Mouse (Mus musculus): Measurements from ENCODE around the gene Rassf8.

The Rassf8 gene

DNA sequence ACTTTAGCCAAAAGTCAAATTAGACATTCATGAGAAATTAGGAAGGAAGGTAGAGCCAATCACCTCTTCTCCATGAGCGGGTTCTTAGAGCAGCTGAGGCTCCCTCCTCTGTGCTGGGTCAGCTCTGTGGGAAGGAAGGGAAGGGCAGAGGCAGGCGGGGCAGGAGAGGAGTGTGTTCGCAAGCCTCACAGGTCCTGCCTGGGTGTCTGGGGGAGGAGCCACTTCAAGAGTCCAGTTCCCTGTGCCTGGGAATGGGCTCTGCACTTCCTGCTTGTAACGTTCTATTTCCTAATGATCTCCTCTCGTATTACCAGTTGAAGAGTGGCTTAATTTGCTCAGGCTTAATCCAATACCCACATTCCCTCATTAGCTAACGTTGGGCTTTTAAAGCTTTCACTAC lies 32.8 kb downstream of the Rassf8 start:
- DNase-seq (ENCODE audit: low spot score in 2 of 2) = no peak

DNA sequence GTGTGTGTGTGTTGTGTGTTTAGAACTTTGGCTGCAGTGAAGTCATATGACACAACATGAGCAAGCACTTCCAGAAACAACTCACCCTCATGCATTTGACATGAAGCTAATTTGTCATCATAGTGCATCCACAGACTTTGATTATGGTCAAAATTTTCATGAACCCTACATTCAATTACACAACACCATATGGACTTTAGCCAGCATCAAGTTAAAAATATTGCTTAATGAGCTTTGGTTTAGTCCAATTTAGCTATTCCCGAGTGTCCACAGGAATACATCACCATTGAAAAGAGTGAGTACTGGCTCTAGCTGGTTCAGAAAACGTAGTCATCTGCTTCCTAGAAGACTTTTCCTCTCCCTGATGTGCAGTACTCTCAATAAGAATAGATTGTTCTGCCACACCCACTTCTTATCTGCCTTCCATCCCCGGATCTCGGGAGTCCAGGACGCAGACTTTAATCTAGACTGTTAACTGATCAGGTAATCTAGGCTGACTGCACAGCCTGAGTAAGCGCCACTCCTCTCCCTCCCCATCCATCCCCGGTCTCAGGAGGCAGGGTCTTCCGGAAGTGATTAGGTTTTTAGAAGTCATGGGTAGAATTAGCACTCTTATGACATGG lies 33.7 kb downstream of the Rassf8 start:
- DNase-seq (ENCODE audit: low spot score in 2 of 2) = no peak

DNA sequence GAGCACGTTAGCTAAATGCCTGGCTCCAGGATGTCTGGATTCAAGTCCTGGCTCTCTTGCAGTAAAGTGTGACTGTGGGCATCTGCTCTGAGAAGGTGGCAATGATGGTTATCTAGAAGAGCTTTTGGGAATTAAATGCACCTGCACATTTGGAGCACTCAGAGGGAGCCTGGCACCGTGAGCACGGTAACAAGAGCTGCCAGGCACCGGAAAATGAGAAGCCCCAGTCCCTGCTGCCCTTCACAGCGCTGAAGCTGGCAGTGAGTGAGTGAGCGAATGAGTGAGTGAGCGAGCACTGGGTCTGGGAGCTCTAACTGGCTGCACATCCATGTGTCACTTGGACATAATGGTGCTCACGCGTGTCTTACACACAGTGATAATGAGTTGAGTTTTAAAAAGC lies 34.7 kb downstream of the Rassf8 start:
- DNase-seq (ENCODE audit: low spot score in 2 of 2) = no peak

DNA sequence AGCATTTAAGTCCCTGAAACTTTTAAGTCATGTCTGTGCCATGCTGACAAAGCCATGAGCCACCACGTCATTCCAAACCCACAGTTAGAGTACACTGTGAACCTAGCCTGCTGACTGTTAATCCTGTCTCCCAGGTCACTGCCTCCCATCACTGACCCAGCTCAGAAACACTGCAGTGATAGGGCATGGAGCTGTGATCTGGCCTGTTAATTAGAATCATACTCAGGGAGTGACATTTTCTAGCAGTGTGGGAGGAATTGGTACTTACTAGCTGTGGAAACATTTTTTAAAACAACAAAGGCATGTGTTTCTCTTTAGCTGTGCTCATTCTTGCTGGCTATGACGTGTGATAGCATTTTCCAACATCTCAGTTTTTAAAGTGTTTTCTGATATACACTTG lies 35.4 kb downstream of the Rassf8 start:
- no peak for DNase-seq (ENCODE audit: low spot score in 2 of 2)

DNA sequence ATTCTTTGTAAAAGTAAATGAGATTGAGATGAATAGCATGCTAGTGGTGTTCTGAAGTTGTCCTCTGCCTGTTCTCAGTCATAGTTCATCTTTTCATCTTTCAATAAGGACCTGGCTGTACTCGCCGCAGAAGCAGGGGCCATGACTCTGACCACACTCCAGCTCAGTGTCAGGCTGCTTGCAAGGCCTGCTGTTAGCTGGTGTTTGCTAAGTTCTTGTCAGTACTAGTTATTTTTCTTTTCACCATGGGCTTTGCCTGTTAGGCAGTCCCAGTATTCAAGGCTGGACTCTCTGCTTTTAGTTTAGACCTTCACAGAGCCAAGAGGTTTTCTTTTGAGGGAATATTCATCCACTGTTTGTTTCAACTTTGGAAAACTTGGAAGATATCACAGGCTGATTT lies 40.8 kb downstream of the Rassf8 start:
- no peak for DNase-seq (ENCODE audit: low spot score in 2 of 2)

DNA sequence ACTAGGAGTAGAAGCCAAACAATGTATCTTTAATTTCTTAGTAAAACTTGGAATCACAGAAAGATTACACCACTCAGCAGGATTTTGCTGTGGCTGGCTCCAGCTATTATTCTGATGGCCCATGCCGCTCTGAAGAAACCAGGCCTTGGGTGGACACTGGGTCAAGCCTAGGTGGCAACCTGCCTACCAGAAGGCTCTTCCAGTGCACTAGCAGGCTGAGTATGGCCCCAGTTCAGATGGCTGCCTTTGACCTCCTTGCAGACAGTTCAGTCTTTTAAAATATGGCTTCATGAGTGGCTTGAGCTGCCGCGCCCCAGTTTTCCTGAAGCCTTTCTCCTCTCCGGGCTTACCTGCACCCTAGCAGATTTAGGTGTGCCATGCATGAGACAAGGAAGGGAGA lies 43.2 kb downstream of the Rassf8 start:
- DNase-seq (ENCODE audit: low spot score in 2 of 2) = no peak

DNA sequence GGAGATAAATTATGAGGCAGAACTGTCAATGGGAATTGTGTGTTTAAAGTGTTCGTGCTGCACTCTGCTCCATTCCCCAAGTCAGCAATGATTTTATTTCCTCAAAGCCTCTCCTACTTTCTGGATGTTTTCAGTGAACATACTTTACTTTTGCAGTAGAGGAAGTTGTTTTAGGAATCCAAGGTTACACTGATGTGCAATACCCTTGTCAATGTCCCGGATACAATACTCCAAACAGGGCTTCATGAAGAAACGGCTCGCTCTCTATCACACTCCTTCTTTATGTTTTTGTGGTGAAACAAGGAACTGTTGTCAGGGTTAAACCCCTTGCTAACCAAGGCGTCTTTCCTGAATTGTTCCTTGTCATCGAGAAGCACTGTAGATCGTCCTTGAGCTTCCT lies 45.8 kb downstream of the Rassf8 start:
- DNase-seq (ENCODE audit: low spot score in 2 of 2) = no peak

DNA sequence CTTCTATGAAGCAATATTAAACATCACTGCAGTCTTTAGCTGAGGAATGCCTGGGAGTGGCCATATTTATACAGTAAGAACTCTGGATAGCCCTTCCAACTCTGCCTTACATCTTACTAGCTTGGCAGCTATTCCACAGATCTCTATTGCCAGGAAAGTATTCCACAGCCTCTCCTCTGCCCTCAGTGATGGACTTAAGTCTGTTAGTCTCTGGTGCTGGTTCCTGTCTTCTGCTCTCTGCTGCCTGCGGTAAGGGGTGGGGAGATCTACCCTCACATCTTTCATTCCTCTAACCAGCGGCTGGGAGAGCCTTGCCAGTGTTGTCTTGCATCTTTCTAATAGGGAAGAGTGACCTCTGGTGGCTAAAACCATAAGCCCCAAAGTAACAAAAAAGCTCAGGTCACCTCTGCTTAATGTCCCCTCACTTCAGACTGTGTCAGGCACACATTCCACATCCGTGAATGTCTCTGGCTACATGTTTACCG lies 46.6 kb downstream of the Rassf8 start:
- DNase-seq (ENCODE audit: low spot score in 2 of 2) = peak; percentile 37 to 46

DNA sequence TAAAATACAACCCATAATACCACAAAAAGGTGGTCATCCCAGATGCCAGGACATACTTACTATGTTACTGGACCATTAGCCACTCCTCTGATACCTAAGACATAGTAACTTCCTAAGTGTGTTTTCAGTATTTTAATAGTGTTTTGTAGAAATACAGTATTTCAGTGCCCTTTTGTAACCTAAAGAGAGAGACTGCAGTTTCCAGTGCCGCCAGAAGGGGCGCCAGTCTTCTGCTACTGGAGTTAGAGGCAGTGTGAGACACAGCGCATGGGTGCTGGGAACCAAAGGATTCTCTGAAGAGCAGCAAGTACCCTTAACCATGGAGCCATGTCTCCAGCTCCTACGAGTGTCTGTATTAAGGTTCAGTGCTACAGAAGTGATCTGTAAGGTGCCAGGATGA lies 48.1 kb downstream of the Rassf8 start:
- no peak for DNase-seq (ENCODE audit: low spot score in 2 of 2)

DNA sequence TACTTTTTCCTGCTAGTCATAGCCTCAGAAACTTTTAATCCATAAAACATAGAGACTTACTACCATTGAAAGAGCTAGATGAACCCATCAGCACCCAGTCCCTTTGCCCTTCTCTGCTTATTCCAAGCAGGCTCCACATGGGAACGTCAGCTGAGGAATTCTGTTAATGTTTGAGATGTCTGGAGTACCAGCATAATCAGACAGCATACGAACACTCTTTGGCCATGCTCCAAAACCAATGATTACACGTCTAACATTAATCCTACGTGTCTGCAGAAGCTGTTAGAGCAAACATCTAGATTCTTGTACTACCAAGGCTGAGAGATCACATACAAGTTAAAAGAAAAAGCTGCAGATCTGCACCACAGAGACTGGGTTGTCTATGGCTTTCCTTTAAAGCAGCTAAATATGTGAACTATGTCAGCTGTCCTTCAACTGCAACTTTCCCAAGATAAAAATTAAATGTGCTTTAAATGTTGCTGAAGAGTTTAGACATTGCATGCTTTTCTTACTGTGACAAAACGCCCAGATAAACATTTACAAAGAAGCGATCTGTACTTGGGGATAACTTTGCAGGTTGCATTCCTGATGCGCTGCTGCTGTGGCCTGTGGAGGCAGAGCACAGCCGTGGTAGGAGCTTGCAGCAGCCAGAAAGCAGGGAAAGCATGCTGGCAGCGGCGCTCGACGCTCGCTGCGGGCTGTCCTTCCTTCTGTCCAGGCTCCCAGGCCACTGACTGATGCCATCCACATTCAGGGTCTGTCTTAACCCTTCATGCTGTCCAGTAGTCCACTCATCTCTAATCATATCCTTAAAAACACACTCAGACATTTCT lies 49.9 kb downstream of the Rassf8 start:
- no peak for DNase-seq (ENCODE audit: low spot score in 2 of 2)

DNA sequence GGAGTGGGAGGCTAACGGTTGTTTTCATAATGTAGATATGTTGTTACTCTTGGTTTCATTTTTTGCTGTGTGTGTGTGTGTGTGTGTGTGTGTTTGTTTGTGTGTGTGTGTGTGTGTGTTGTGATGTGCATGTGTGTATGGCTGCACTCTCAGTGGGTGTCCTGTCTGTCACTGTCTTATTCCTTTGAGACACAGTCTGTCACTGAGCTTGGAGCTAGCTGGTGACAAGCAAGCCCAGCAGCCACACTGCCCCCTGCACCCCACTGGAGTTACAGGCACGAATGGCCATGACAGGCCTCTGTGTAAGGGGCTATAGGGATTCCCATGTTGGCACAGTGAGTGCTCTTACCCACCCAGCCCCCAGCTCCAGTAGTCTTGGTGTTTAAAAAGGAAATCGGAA lies 51.1 kb downstream of the Rassf8 start:
- no peak for DNase-seq (ENCODE audit: low spot score in 2 of 2)

DNA sequence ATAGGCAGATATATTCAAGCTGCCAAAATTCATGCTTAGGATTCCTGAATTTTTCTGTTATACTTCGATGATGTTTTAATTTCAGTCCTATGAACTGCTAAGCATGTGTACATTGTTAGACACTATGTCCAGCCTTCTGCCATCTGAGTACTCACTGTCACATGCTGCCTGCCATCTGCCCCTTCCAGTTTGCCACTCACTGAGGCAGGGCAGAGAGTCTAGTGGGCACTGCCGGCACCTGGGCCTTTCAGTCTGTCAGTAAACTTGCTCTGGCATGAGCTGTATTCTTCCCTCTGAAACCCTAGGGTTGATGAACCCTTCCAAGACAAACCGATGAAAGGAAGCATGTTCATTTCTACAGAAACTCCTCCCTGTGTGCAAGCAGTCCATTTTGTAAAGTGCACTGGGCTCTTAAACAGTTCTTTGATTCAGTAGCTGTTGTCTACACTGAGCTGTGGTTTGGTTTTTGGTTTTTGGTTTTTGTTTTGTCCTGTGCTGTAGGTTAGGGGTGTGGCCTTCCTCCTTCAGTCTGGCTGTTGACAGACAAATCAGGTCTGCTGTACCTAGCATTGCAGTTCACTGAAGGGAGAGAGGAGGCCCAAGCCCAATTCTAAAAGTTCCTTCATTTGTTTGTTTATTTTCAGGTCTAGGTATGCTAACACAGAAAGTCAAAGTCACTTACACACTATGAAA lies 55.4 kb downstream of the Rassf8 start:
- DNase-seq (ENCODE audit: low spot score in 2 of 2) = no peak

DNA sequence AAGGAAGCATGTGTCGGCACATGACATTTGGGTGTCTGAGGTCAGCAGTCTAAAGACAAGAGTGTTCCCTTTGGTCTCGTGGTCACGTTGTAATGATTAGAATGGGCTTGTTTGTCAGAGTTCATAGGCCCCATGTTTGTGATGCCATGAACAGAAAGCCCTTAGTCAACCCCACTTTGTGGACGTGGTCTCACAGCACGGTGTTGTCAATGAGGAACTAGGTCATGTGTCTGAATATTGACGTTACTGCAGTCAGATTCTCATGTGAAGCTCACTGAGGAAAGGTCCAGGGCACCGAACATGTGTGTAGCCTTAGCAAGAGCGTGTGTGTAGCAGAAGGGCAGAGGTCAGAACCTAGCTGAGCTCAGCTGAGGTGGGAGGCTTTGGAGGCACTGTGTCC lies 56.3 kb downstream of the Rassf8 start:
- DNase-seq (ENCODE audit: low spot score in 2 of 2) = no peak

DNA sequence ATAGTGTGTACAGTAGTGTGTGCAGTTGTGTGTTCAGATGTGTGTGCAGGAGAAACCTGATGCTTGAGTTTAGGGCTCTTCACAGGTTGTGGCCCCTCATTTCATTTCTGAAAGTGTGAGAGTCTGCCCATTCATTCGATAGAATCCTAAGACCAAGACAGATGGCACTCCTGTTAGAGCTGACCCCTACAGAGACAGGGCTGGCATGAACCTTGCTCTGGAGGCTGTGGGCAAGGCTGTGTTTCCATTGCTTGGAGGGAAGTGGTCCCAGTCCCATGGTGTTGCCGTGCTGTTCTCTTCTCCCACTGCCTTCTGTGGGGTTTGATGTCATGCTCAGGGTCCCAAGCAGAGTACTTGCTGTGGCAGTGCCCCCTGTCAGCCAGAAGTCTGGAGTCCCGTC lies 57.7 kb downstream of the Rassf8 start:
- DNase-seq (ENCODE audit: low spot score in 2 of 2) = no peak

DNA sequence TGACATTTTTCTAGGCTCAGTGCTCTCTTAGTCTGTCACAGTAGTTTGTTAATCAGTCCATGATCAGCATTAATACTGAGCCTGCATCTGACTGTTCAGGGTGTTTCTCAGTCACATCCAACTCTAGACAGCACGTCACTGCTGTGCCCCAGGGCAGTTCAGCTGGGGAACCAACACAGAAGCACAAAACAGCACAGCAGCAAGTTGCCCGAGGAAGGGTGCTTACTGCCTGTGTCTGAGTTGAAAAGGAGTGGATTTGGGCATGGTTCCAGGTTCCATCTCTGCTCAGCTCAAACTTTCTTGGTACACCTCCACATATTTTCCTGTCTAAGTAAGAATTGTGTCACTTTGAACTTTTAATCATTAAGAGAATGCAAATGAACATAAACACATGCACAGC lies 60.2 kb downstream of the Rassf8 start:
- no peak for DNase-seq (ENCODE audit: low spot score in 2 of 2)

DNA sequence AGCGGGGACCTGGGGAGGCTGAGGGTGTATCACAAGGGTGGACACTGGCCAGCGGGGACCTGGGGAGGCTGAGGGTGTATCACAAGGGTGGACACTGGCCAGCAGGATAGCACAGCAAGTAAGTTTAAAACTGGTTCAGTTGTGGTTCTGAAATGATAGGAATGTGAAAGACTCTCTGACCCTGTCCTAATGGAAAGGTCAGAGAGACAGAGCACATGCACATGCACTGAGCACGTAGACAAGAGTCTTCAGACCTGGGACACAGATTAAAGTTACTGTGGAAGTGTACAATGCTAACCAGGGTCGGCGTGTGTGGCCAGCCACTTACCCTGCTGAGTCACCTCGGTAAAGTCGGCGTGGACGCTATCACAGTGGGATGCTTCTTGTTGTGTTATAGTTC lies 61.4 kb downstream of the Rassf8 start:
- no peak for DNase-seq (ENCODE audit: low spot score in 2 of 2)

DNA sequence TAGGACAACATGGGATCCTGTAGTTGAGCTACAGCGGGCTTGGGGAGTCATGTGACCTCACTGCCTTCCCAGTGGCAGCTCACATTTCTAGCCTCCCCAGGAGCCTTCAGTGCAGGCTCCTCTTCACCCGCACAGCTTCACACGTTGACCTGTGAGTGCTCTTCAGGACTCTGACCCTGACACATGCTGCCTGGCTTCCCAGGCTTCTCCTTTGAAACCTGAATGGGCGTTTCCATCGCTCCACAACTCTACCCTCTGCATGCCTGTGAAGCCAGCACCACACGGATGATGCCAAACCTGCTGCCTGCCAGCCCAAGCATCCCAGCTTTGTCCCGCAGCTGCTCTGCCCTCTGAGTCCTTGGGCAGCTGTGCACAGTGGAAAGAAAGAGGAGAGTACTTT lies 63.0 kb downstream of the Rassf8 start:
- no peak for DNase-seq (ENCODE audit: low spot score in 2 of 2)

DNA sequence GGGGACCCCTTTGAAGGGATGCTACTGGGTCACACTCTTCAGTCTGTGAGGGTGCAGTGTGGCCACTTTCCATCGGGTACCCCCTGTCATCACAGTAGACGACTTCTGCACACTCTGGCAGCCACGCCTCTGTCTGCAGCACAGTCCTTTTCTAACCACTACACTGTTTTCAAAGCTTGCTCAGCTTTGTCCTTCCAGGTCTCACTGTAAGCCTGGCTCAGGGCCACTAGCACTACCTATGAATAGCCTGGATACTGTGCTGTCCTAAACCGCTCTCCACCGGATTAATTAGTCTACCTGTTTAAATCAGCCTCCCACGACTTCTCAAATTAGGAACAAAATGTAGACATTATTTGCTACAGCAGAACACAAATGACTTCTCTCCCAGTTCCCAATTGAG lies 63.5 kb downstream of the Rassf8 start:
- no peak for DNase-seq (ENCODE audit: low spot score in 2 of 2)

DNA sequence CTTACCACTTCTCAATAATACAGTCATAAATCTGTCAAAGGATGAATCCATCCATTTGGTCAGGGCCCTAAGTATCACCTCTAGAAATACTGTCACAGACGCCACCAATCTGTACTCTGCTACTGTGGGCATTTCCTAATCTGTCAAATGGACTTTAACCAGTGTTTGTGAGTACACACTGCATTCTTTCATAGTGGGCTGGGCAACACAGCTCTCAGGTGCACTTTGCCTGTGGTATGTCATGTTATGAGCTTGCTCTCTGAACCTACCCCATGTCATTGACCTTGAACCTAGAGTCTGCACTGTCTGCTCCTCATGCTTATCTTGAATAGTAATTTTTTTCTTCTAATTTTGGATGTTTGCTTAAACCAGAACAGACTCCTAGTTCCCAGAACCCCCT lies 64.6 kb downstream of the Rassf8 start:
- DNase-seq (ENCODE audit: low spot score in 2 of 2) = no peak

DNA sequence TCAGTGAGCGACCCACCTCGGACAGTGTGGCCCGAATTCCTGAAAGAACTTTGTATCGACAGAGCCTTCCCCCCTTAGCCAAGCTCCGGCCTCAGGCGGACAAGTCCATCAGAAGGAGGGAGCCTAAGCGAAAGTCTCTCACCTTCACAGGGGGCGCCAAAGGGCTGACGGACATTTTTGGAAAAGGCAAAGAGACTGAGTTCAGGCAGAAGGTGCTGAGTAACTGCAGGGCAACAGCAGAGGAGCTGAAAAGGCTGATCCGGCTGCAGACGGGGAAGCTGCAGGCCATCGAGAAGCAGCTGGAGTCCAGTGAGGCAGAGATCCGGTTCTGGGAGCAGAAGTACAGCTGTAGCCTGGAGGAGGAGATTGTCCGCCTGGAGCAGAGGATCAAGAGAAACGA lies 68.7 kb downstream of the Rassf8 start:
- DNase-seq (ENCODE audit: low spot score in 2 of 2) = no peak

DNA sequence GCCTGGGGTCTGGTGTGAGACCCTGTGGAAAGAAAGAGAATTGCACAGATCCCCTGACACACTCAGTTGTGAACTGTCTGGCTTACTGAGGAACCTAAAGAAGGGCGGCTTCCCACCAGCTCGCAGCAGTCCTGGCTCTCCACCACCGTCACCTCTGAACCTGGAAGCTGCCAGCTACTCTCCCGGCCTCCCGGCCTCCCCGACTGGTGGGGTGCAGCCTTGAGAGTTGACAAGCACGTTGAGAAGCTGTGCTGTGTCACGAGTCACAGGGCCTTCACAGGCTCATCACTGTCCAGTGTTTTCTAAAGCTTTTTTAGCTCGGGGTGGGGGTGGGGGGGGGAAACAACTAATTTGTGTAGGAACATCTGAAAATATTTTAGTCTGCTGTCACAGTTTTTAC lies 72.6 kb downstream of the Rassf8 start:
- DNase-seq (ENCODE audit: low spot score in 2 of 2) = no peak

DNA sequence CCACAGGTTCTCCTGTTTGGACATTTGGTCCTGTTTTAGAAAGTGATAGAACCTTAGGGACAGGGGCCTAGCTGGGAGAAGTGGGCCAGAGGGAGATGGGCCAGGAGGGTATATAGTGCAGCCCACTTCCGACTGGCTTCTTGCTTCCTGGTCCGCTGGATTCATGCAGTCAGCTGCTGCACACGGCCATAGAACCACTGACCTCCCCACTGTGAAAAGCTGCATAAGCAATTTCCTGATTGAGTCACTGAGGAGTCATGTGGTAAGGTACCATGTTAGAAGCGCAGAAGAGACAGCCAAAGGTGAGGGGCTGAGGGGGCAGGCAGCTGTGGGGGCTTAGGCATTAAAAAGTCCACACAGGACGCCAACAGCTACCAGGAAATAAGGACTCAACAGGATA lies 75.7 kb downstream of the Rassf8 start:
- DNase-seq (ENCODE audit: low spot score in 2 of 2) = no peak

DNA sequence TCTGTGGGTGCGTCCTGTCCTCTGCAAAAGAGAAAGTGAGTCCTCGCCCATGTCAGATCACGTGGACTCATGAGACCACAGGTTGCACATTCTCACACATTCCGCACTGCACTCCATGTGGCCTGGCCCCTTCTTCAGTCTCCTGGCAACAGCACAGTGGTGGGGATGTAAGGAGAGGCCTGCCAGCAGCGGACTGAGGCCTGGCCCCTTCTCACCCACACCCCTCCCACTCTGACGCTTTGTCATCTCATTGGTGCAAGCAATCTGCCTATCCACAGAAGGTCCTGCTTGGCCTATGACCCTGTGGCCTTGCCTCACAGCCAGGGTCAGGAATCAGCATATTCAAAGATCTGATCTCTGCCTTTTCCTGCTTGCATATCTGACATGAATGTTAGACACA lies 76.6 kb downstream of the Rassf8 start:
- DNase-seq (ENCODE audit: low spot score in 2 of 2) = no peak

All from urinary bladder, adult 18-20 months (tissue).